Mouse (Mus musculus) midbrain, embryonic 16.5 days (tissue): ENCODE data around the gene Tubb5. TPM values are rescaled to one million over a fixed set of nuclear protein-coding genes. Genes with fewer than 3 reads are reported as not detected.

Experiments
- ATAC-seq: fragments of 200-750 bp; cut with Nextera tagmentation; 2 replicates; pipeline ENCODE4 v1.8.0; 2017; ENCODE audit warnings: moderate TSS enrichment
- H3K27ac ChIP-seq: fragments of 300-500 bp; sonication (generic); 2 replicates; pipeline ENCODE4 v1.5.1; 2014; ENCODE audit warnings: mild to moderate bottlenecking, low read length, mixed read lengths
- H3K27me3 ChIP-seq: fragments of 300-500 bp; sonication (generic); 2 replicates; pipeline ENCODE4 v1.6.1; 2014; ENCODE audit warnings: low read depth, low read length, mixed read lengths; ENCODE audit not compliant: control insufficient read depth, insufficient read depth
- H3K36me3 ChIP-seq: fragments of 300-500 bp; sonication (generic); 2 replicates; pipeline ENCODE4 v1.6.1; 2014; ENCODE audit warnings: mild to moderate bottlenecking, low read length, moderate library complexity, mixed read lengths; ENCODE audit not compliant: control insufficient read depth, insufficient read depth
- H3K4me1 ChIP-seq: fragments of 300-500 bp; sonication (generic); 2 replicates; pipeline ENCODE4 v1.6.1; 2014; ENCODE audit warnings: mild to moderate bottlenecking, low read length, mixed read lengths; ENCODE audit not compliant: control insufficient read depth, insufficient read depth
- H3K4me2 ChIP-seq: fragments of 300-500 bp; sonication (generic); 2 replicates; pipeline ENCODE4 v1.6.1; 2014; ENCODE audit warnings: mild to moderate bottlenecking, low read length, mixed read lengths
- H3K4me3 ChIP-seq: fragments of 300-500 bp; sonication (generic); 2 replicates; pipeline ENCODE4 v1.5.1; 2014; ENCODE audit warnings: low read depth, mild to moderate bottlenecking, low read length, moderate library complexity, mixed read lengths
- H3K9ac ChIP-seq: fragments of 300-500 bp; sonication (generic); 2 replicates; pipeline ENCODE4 v1.6.1; 2014; ENCODE audit warnings: low read depth, low read length, mixed read lengths
- H3K9me3 ChIP-seq: fragments of 300-500 bp; sonication (generic); replicated peaks from 2 replicates; pipeline ENCODE4 v1.6.1; 2014; ENCODE audit warnings: mild to moderate bottlenecking, low read length, mixed read lengths; ENCODE audit not compliant: control insufficient read depth, poor library complexity, severe bottlenecking
- WGBS: fragments of 180-500 bp; shearing (Covaris S2); extraction: QIAGEN DNeasy Blood & Tissue Kit; methylation state at CpG from one replicate; pipeline ENCODE4 v1.1.7; 2014; 5-methylcytosine and 5-hydroxymethylcytosine counted together
- polyA plus RNA-seq: library from polyadenylated mRNA; unstranded; fragments of >200 nt; fragmentation: Nextera tagmentation; extraction: Ambion mirVana; gene quantifications from 2 replicates; pipeline ENCODE4 v1.2.1, GENCODE M21; 2015

The Tubb5 gene
- polyA plus RNA-seq, 1 experiment from 2014 or later, result 1,852 TPM

- H3K4me3 ChIP-seq, result no peak overlapping the region
- ATAC-seq, result peak; percentile 32; the same call in 1 of the 2 replicates
- 84% methylated on average over 7 of the region's 7 CpGs for WGBS
Observed at GRCm38 (mm10) chr17:35813653-35814052, 24.5 kb downstream of the Tubb5 start.

GRCm38 (mm10) chr17:35813245-35813647 is 24.9 kb downstream of the Tubb5 start:
- whole genome bisulfite sequencing, result 49% methylated on average over 7 of the region's 7 CpGs
- no peaks in the 10 kb centered on the region for H3K36me3 ChIP-seq
- H3K4me2 ChIP-seq, result no peak overlapping the region
- H3K9ac ChIP-seq, result no peak overlapping the region
- H3K27me3 ChIP-seq, result no peaks in the 10 kb centered on the region
- no peaks in the 10 kb centered on the region for H3K9me3 ChIP-seq
- no peak overlapping the region for H3K27ac ChIP-seq
- ATAC-seq, result peak; percentile 32; the same call in 1 of the 2 replicates
- H3K4me3 ChIP-seq, result no peak overlapping the region
- H3K4me1 ChIP-seq, result no peaks in the 10 kb centered on the region

More at GRCm38 (mm10) chr17:35813653-35814052, 24.5 kb downstream of the Tubb5 start:
- Histone ChIP-seq H3K9me3 (no peaks in the 10 kb centered on the region), H3K9ac (no peak overlapping the region), H3K4me1 (no peaks in the 10 kb centered on the region), H3K36me3 (no peaks in the 10 kb centered on the region), H3K4me2 (no peak overlapping the region), H3K27me3 (no peaks in the 10 kb centered on the region), H3K27ac (no peak overlapping the region)

- Histone ChIP-seq H3K9ac (no peak overlapping the region), H3K27me3 (no peaks in the 10 kb centered on the region), H3K36me3 (no peaks in the 10 kb centered on the region), H3K4me3 (no peak overlapping the region), H3K4me2 (no peak overlapping the region), H3K9me3 (no peaks in the 10 kb centered on the region), H3K27ac (no peak overlapping the region), H3K4me1 (no peaks in the 10 kb centered on the region)
- WGBS, result 73% methylated on average over 6 of the region's 6 CpGs
- ATAC-seq, result no peak
Observed at GRCm38 (mm10) chr17:35812736-35813135, 25.4 kb downstream of the Tubb5 start.

DNA sequence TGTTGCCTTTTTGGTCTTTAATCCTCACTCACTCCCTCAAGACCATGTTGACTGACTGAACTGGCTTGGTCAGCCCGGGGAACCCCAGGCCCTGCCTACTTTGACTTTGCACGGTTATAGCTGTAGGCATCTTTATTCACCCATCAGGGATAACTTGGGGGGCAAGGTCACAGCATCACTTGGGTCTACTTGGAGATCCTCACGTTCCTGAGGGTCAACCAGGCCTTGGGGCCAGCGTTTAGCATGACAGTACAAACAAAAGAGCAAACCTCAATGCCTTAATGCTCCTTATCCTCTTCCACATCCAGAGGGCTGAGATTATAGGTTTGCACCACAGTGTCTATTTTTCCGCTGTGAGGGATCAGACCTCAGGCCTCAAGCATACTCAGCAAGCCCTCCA is 25.8 kb downstream of the Tubb5 start:
- H3K27ac ChIP-seq, result no peak overlapping the region
- WGBS, result 65% methylated on average over 5 of the region's 5 CpGs

DNA sequence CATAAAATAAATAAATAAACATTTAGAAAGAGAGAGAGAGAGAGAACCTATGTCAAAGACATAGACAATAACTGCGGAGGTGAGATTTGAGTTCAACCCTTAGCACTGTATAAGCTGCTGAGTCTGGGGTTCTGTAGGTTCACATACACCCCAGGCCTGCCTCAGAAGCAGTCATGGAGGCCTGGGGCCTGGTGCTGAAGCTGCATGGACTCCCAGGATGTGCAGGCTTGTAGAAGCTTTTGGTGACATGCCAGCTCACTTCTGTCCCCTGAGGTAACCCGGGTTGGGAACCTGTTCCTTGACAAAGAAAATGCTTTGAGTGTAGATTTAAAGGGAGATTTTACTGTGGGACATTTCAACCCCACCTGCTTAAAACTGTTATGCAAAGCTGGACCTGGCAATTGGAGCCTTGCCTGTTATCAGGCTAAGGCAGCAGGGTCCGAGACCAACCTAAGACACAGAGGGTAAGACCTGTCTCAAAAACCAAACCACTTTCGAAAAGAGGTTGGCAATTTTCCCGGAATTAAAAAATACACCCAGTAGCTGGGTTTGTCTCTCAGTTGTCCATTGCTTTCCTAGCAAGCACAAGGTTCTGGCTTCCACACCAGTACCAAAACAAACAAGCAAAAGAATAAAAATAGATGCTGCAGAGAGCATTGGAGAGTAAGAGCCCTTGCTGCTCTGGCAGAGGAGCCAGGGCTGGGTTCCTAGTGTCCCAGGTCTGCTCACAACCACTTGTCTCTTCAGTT is 27.0 kb downstream of the Tubb5 start:
- ATAC-seq, result no peak

More for the DNA sequence above, 25.8 kb downstream of the Tubb5 start:
- Histone ChIP-seq H3K4me3 (no peak overlapping the region), H3K4me2 (no peak overlapping the region), H3K9ac (no peak overlapping the region), H3K36me3 (no peaks in the 10 kb centered on the region), H3K27me3 (no peaks in the 10 kb centered on the region), H3K4me1 (no peaks in the 10 kb centered on the region), H3K9me3 (no peaks in the 10 kb centered on the region)
- no peak for ATAC-seq

GRCm38 (mm10) chr17:35809395-35809794 is 28.7 kb downstream of the Tubb5 start:
- H3K27ac ChIP-seq, result no peak overlapping the region
- H3K9me3 ChIP-seq, result no peaks in the 10 kb centered on the region
- no peaks in the 10 kb centered on the region for H3K4me1 ChIP-seq
- H3K9ac ChIP-seq, result no peak overlapping the region
- no peaks in the 10 kb centered on the region for H3K36me3 ChIP-seq
- ATAC-seq, result no peak
- 88% methylated on average over 11 of the region's 11 CpGs for WGBS
- H3K4me2 ChIP-seq, result no peak overlapping the region
- H3K27me3 ChIP-seq, result no peaks in the 10 kb centered on the region
- no peak overlapping the region for H3K4me3 ChIP-seq

More for the DNA sequence above, 27.0 kb downstream of the Tubb5 start:
- H3K36me3 ChIP-seq, result no peaks in the 10 kb centered on the region
- H3K4me3 ChIP-seq, result no peak overlapping the region
- H3K9ac ChIP-seq, result no peak overlapping the region
- H3K4me1 ChIP-seq, result no peaks in the 10 kb centered on the region
- H3K4me2 ChIP-seq, result no peak overlapping the region
- no peaks in the 10 kb centered on the region for H3K9me3 ChIP-seq
- WGBS, result 80% methylated on average over 5 of the region's 5 CpGs
- no peak overlapping the region for H3K27ac ChIP-seq
- H3K27me3 ChIP-seq, result no peaks in the 10 kb centered on the region

DNA sequence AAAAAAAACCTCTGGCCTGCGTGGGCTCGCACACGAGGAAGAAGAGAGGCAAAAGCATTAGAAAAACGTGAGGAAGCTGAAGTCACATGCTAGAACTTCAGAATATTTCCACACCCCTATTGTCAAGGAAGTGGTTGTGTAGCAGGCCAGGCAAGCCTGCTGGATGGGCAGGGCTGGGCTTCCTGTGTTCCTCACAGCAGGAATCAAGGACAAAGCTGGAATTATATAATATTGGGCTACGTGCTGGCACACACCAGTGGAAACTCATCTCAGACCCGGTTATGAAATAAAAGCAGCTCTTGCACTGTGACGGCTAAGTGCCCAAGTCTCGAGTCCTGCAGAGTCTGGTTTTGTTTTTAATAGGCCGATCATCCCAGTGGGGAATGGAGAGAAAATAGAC is 30.0 kb downstream of the Tubb5 start:
- no peak for ATAC-seq
- H3K9me3 ChIP-seq, result no peaks in the 10 kb centered on the region
- no peaks in the 10 kb centered on the region for H3K4me1 ChIP-seq
- H3K36me3 ChIP-seq, result no peaks in the 10 kb centered on the region
- no peak overlapping the region for H3K4me2 ChIP-seq
- H3K27ac ChIP-seq, result no peak overlapping the region
- no peak overlapping the region for H3K9ac ChIP-seq
- no peaks in the 10 kb centered on the region for H3K27me3 ChIP-seq
- WGBS, result 66% methylated on average over 9 of the region's 9 CpGs
- H3K4me3 ChIP-seq, result no peak overlapping the region

GRCm38 (mm10) chr17:35803858-35804399 is 34.2 kb downstream of the Tubb5 start:
- Histone ChIP-seq H3K9ac (no peak overlapping the region), H3K27me3 (no peaks in the 10 kb centered on the region), H3K27ac (no peak overlapping the region), H3K9me3 (no peaks in the 10 kb centered on the region), H3K4me1 (no peaks in the 10 kb centered on the region), H3K4me2 (no peak overlapping the region), H3K4me3 (no peak overlapping the region), H3K36me3 (no peaks in the 10 kb centered on the region)
- no peak for ATAC-seq
- WGBS, result 90% methylated on average over 4 of the region's 4 CpGs

GRCm38 (mm10) chr17:35803020-35803419 is 35.1 kb downstream of the Tubb5 start:
- H3K9me3 ChIP-seq, result 0 out of 2 replicates have a peak, but pooled peaks cover 3% of the 10 kb centered on the region

More at GRCm38 (mm10) chr17:35803020-35803419, 35.1 kb downstream of the Tubb5 start:
- WGBS, result 57% methylated on average over 6 of the region's 6 CpGs
- no peak for ATAC-seq
- Histone ChIP-seq H3K4me1 (no peaks in the 10 kb centered on the region), H3K9ac (no peak overlapping the region), H3K4me3 (no peak overlapping the region), H3K27ac (no peak overlapping the region), H3K27me3 (no peaks in the 10 kb centered on the region), H3K36me3 (no peaks in the 10 kb centered on the region), H3K4me2 (no peak overlapping the region)
